Mouse (Mus musculus): ENCODE measurements around the gene Vwf. TPM values are rescaled to one million over a fixed set of nuclear protein-coding genes. Genes with fewer than 3 reads are reported as not detected.
A peak's percentile ranks its signal among the peaks of the same experiment; 100 is the strongest.

Vwf gene
- polyA plus RNA-seq, 1 experiment, result 464 TPM

DNA sequence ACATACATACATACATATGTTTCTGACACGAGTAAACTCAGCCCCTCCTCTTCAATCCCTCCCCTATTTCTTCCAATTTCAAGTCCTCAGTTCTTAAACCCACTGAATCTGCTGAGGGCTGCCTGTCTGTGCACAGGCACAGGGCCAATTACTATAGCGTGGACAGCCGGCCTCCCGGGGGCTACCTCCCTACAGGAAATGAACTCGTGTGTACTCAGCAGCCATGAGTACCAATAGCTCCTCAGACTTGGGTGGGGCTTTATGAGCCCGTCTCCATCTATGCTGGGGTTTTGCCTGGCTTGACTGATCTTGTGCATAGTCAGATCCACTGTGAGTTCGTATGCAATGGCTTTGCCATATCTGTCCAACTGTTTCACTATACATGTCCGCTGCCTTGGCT lies 7.2 kb upstream of the Vwf start:
- TF ChIP-seq POLR2A (IDR thresholded peaks at IDR 0.05; ENCODE audit: borderline replicate concordance, extremely low read depth, low read depth, low read length), result no peak
- TF ChIP-seq CTCF (IDR thresholded peaks at IDR 0.05; ENCODE audit: insufficient read depth, low read length), result no peak
- WGBS, result 25% methylated on average over 8 of the region's 8 CpGs
- no peak for DNase-seq
- H3K4me1 ChIP-seq (ENCODE audit: control insufficient read depth, insufficient read depth, low read length), result no peaks in the 10 kb centered on the region
- H3K4me3 ChIP-seq (replicated peaks; ENCODE audit: extremely low read depth, low read depth, low read length), result no peak overlapping the region

DNA sequence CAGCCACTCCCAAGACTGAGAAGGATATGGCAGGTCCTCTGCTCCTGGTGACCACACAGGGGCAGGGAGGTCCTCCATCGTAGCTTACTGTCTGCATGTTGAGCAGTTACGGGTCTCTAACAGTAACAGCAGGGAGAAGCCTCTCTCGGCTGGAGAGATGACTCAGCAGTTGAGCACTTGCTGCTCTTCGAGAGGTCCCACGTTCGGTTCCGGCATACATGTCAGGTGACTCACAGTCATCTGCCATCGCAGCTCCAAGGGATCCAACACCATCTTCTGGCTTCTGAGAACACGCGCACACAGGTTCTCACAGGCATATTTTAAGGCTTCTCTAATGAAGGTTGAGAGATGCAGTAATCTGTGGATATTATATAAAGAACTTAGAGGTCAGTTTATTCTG lies 6.4 kb upstream of the Vwf start:
- TF ChIP-seq POLR2A (IDR thresholded peaks at IDR 0.05; ENCODE audit: borderline replicate concordance, extremely low read depth, low read depth, low read length) (no peak), CTCF (IDR thresholded peaks at IDR 0.05; ENCODE audit: insufficient read depth, low read length) (no peak)
- Histone ChIP-seq H3K4me3 (replicated peaks; ENCODE audit: extremely low read depth, low read depth, low read length) (no peak overlapping the region), H3K4me1 (ENCODE audit: control insufficient read depth, insufficient read depth, low read length) (no peaks in the 10 kb centered on the region)
- DNase-seq, result no peak
- 69% methylated on average over 10 of the region's 10 CpGs for WGBS

GRCm38 (mm10) chr6:125540826-125541225 lies 5.7 kb upstream of the Vwf start:
- TF ChIP-seq CTCF (IDR thresholded peaks at IDR 0.05; ENCODE audit: insufficient read depth, low read length), result no peak
- TF ChIP-seq POLR2A (IDR thresholded peaks at IDR 0.05; ENCODE audit: borderline replicate concordance, extremely low read depth, low read depth, low read length), result no peak

GRCm38 (mm10) chr6:125541296-125541695 lies 5.3 kb upstream of the Vwf start:
- TF ChIP-seq POLR2A (IDR thresholded peaks at IDR 0.05; ENCODE audit: borderline replicate concordance, extremely low read depth, low read depth, low read length) (no peak), CTCF (IDR thresholded peaks at IDR 0.05; ENCODE audit: insufficient read depth, low read length) (no peak)
- Histone ChIP-seq H3K4me1 (ENCODE audit: control insufficient read depth, insufficient read depth, low read length) (no peaks in the 10 kb centered on the region), H3K4me3 (replicated peaks; ENCODE audit: extremely low read depth, low read depth, low read length) (no peak overlapping the region)
- 87% methylated on average over 6 of the region's 6 CpGs for WGBS
- no peak for DNase-seq

More at GRCm38 (mm10) chr6:125540826-125541225, 5.7 kb upstream of the Vwf start:
- 80% methylated on average over 6 of the region's 6 CpGs for WGBS
- no peak for DNase-seq
- H3K4me1 ChIP-seq (ENCODE audit: control insufficient read depth, insufficient read depth, low read length), result no peaks in the 10 kb centered on the region
- no peak overlapping the region for H3K4me3 ChIP-seq (replicated peaks; ENCODE audit: extremely low read depth, low read depth, low read length)

GRCm38 (mm10) chr6:125548406-125548805 lies 1.8 kb downstream of the Vwf start:
- no peak for DNase-seq
- Histone ChIP-seq H3K4me3 (replicated peaks; ENCODE audit: extremely low read depth, low read depth, low read length) (no peak overlapping the region), H3K4me1 (ENCODE audit: control insufficient read depth, insufficient read depth, low read length) (no peaks in the 10 kb centered on the region)
- TF ChIP-seq CTCF (IDR thresholded peaks at IDR 0.05; ENCODE audit: insufficient read depth, low read length), result no peak
- TF ChIP-seq POLR2A (IDR thresholded peaks at IDR 0.05; ENCODE audit: borderline replicate concordance, extremely low read depth, low read depth, low read length), result no peak
- 52% methylated on average over 10 of the region's 10 CpGs for WGBS

- no peaks in the 10 kb centered on the region for H3K4me1 ChIP-seq (ENCODE audit: control insufficient read depth, insufficient read depth, low read length)
- no peak overlapping the region for H3K4me3 ChIP-seq (replicated peaks; ENCODE audit: extremely low read depth, low read depth, low read length)
- TF ChIP-seq POLR2A (IDR thresholded peaks at IDR 0.05; ENCODE audit: borderline replicate concordance, extremely low read depth, low read depth, low read length) (no peak), CTCF (IDR thresholded peaks at IDR 0.05; ENCODE audit: insufficient read depth, low read length) (no peak)
- WGBS, result 71% methylated on average over 5 of the region's 5 CpGs
- no peak for DNase-seq
Measured at GRCm38 (mm10) chr6:125550172-125550571, 3.6 kb downstream of the Vwf start.

DNA sequence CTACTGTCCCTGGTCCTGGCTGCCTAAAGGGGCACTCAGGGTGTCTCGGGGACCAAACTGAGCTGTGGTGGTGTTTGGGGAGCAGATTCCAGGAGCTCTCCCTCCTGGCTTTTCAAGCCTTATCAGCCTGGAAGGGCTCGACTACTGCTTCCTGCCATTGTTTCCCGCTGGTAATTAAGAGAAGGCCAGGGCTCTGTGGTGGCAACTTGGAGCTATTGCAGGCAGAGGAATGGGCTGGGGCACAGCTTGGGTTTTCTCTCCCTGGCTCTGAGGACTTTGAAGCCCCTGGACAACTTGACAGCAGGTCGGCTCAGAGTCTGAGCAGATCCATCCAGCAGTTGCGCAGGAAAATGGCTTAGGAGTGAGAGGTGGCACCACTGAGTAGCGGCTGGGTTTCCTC lies 6.2 kb downstream of the Vwf start:
- peak; percentile 20 for DNase-seq
- TF ChIP-seq POLR2A (IDR thresholded peaks at IDR 0.05; ENCODE audit: borderline replicate concordance, extremely low read depth, low read depth, low read length) (peak; percentile 48; the same call in 1 of the 2 replicates), CTCF (IDR thresholded peaks at IDR 0.05; ENCODE audit: insufficient read depth, low read length) (0 out of 2 replicates have a peak, but pooled peaks have one; percentile 22)
- Histone ChIP-seq H3K4me3 (replicated peaks; ENCODE audit: extremely low read depth, low read depth, low read length) (peak overlapping the region; percentile 50), H3K4me1 (ENCODE audit: control insufficient read depth, insufficient read depth, low read length) (no peaks in the 10 kb centered on the region)
- WGBS, result 38% methylated on average over 6 of the region's 6 CpGs

GRCm38 (mm10) chr6:125553551-125553950 lies 7.0 kb downstream of the Vwf start:
- no peak for DNase-seq
- 64% methylated on average over 4 of the region's 4 CpGs for WGBS
- TF ChIP-seq POLR2A (IDR thresholded peaks at IDR 0.05; ENCODE audit: borderline replicate concordance, extremely low read depth, low read depth, low read length) (no peak), CTCF (IDR thresholded peaks at IDR 0.05; ENCODE audit: insufficient read depth, low read length) (no peak)

DNA sequence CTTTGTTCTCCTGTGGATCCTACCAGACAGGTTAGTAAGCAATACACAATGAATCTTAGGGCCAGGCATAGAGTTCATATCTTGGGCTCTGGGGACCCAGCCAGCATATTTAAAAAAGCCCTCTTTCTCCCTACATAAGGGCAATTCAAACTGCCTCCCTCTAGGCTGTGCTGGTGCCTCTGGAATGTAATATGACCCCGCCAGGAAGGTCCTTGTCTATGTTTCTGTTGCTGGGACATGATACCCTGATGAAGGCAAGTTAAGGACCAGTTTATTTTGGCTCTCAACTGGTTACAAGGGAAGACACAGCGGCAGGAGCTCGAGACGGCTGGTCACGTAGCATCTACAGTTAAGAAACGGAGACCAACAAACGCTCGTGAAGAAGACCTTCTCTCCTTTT lies 12.3 kb downstream of the Vwf start:
- H3K4me3 ChIP-seq (replicated peaks; ENCODE audit: extremely low read depth, low read depth, low read length), result no peak overlapping the region
- no peaks in the 10 kb centered on the region for H3K4me1 ChIP-seq (ENCODE audit: control insufficient read depth, insufficient read depth, low read length)
- 73% methylated on average over 8 of the region's 8 CpGs for WGBS
- TF ChIP-seq CTCF (IDR thresholded peaks at IDR 0.05; ENCODE audit: insufficient read depth, low read length), result no peak
- TF ChIP-seq POLR2A (IDR thresholded peaks at IDR 0.05; ENCODE audit: borderline replicate concordance, extremely low read depth, low read depth, low read length), result no peak
- no peak for DNase-seq

More at GRCm38 (mm10) chr6:125553551-125553950, 7.0 kb downstream of the Vwf start:
- Histone ChIP-seq H3K4me3 (replicated peaks; ENCODE audit: extremely low read depth, low read depth, low read length) (peak overlapping the region; percentile 50), H3K4me1 (ENCODE audit: control insufficient read depth, insufficient read depth, low read length) (no peaks in the 10 kb centered on the region)

- DNase-seq, result no peak
- TF ChIP-seq CTCF (IDR thresholded peaks at IDR 0.05; ENCODE audit: insufficient read depth, low read length), result no peak
- TF ChIP-seq POLR2A (IDR thresholded peaks at IDR 0.05; ENCODE audit: borderline replicate concordance, extremely low read depth, low read depth, low read length), result no peak
- no peak overlapping the region for H3K4me3 ChIP-seq (replicated peaks; ENCODE audit: extremely low read depth, low read depth, low read length)
- WGBS, result 72% methylated on average over 5 of the region's 5 CpGs
- no peaks in the 10 kb centered on the region for H3K4me1 ChIP-seq (ENCODE audit: control insufficient read depth, insufficient read depth, low read length)
Measured at GRCm38 (mm10) chr6:125561031-125561430, 14.5 kb downstream of the Vwf start.

All from lung, adult 2 months (tissue).